Mouse (Mus musculus): Measurements from ENCODE around the gene Csn1s2a. TPM values are rescaled to one million over a fixed set of nuclear protein-coding genes. Genes with fewer than 3 reads are reported as not detected.

The Csn1s2a gene
- not detected in 4 replicates for total RNA-seq (2023; ENCODE audit: inconsistent age)

GRCm38 (mm10) chr5:87774267-87774666 is at the start of gene Csn1s2a:
Gene Csn1s2a (plus strand): TSS chr5:87774567.

GRCm38 (mm10) chr5:87807782-87808181 is 33.4 kb downstream of the Csn1s2a start, which contains the start of gene Csn1s2b:
Gene Csn1s2b (plus strand): TSS chr5:87808082.

GRCm38 (mm10) chr5:87825386-87825785 is 51.0 kb downstream of the Csn1s2a start, which contains the start of gene Prr27:
Gene Prr27 (plus strand): TSS chr5:87825686.

Other genes starting within 250 kb of the Csn1s2a start
- not detected in 4 replicates for gene Sult1b1, start 236.4 kb upstream of the Csn1s2a start, total RNA-seq (2023; ENCODE audit: inconsistent age)
- not detected in 4 replicates for gene Sult1d1, start 205.5 kb upstream of the Csn1s2a start, total RNA-seq (2023; ENCODE audit: inconsistent age)
- not detected in 4 replicates for gene Sult1e1, start 183.0 kb upstream of the Csn1s2a start, total RNA-seq (2023; ENCODE audit: inconsistent age)
- gene Csn1s1, start 108.4 kb upstream of the Csn1s2a start, total RNA-seq (2023; ENCODE audit: inconsistent age) = not detected in 4 replicates
- not detected in 4 replicates for gene Csn2, start 74.9 kb upstream of the Csn1s2a start, total RNA-seq (2023; ENCODE audit: inconsistent age)
- not detected in 4 replicates for gene Csn1s2b, start 33.5 kb downstream of the Csn1s2a start, total RNA-seq (2023; ENCODE audit: inconsistent age)
- not detected in 4 replicates for gene Prr27, start 51.1 kb downstream of the Csn1s2a start, total RNA-seq (2023; ENCODE audit: inconsistent age)
- gene Odam, start 110.5 kb downstream of the Csn1s2a start, total RNA-seq (2023; ENCODE audit: inconsistent age) = not detected in 4 replicates
- gene Csn3, start 151.0 kb downstream of the Csn1s2a start, total RNA-seq (2023; ENCODE audit: inconsistent age) = not detected in 4 replicates
- not detected in 4 replicates for gene 2310003L06Rik, start 194.9 kb downstream of the Csn1s2a start, total RNA-seq (2023; ENCODE audit: inconsistent age)
- gene Gm28434, start 194.9 kb downstream of the Csn1s2a start, total RNA-seq (2023; ENCODE audit: inconsistent age) = not detected in 4 replicates
- not detected in 4 replicates for gene Cabs1, start 204.9 kb downstream of the Csn1s2a start, total RNA-seq (2023; ENCODE audit: inconsistent age)
- gene Smr3a, start 228.0 kb downstream of the Csn1s2a start, total RNA-seq (2023; ENCODE audit: inconsistent age) = not detected in 4 replicates